Mouse (Mus musculus) megakaryocyte, adult 5-6 weeks (primary cell): Measurements from ENCODE around the gene Faah. TPM values are rescaled to one million over a fixed set of nuclear protein-coding genes. Genes with fewer than 3 reads are reported as not detected.
A peak's percentile ranks its signal among the peaks of the same experiment; 100 is the strongest.

Experiments used
- ATAC-seq: 2 replicates; pipeline ENCODE4 v1.8.0; 2016; ENCODE audit warnings: mild to moderate bottlenecking, inconsistent platforms; ENCODE audit not compliant: poor library complexity, severe bottlenecking
- total RNA-seq, 2 experiments: library from RNA; stranded (forward) in 1 of 2; stranded (reverse) in 1 of 2; fragments of 153-499, 151-499 nt in 1 of 2; fragments of 221-1000, 200-1000 nt in 1 of 2; gene quantifications; 2 replicates each; pipeline versions ENCODE4 v1.2.3 to v1.2.4; 2015 to 2017

The Faah gene
- total RNA-seq, 2 experiments from 2014 or later: 0.71 to 1.3 TPM

GRCm38 (mm10) chr4:116001206-116001605 lies 16.5 kb downstream of the Faah start:
- 0 out of 2 replicates have a peak, but pooled peaks have one; percentile 28 for ATAC-seq

GRCm38 (mm10) chr4:116000671-116001070 lies 17.1 kb downstream of the Faah start:
- no peak for ATAC-seq

GRCm38 (mm10) chr4:115996729-115997128 lies 21.0 kb downstream of the Faah start:
- ATAC-seq: 0 out of 2 replicates have a peak, but pooled peaks have one; percentile 34

- no peak for ATAC-seq
Measured at GRCm38 (mm10) chr4:115995376-115995730, 22.4 kb downstream of the Faah start.

GRCm38 (mm10) chr4:115994662-115995375 lies 22.9 kb downstream of the Faah start:
- peak; percentile 54 for ATAC-seq

GRCm38 (mm10) chr4:115989382-115989781 lies 28.3 kb downstream of the Faah start:
- ATAC-seq: no peak

GRCm38 (mm10) chr4:115987858-115988530 lies 29.7 kb downstream of the Faah start:
- no peak for ATAC-seq

- no peak for ATAC-seq
Measured at GRCm38 (mm10) chr4:115987436-115987835, 30.3 kb downstream of the Faah start.

- ATAC-seq: peak; percentile 43
Measured at GRCm38 (mm10) chr4:115984967-115985366, 32.8 kb downstream of the Faah start.

GRCm38 (mm10) chr4:115984111-115984510 lies 33.6 kb downstream of the Faah start:
- peak; percentile 82 for ATAC-seq

- ATAC-seq: peak; percentile 83
Measured at GRCm38 (mm10) chr4:115980676-115981075, 37.0 kb downstream of the Faah start.

GRCm38 (mm10) chr4:115979437-115979836 lies 38.3 kb downstream of the Faah start:
- ATAC-seq: no peak

- no peak for ATAC-seq
Measured at GRCm38 (mm10) chr4:115978911-115979310, 38.8 kb downstream of the Faah start.

- no peak for ATAC-seq
Measured at GRCm38 (mm10) chr4:115972543-115972942, 45.2 kb downstream of the Faah start.

- ATAC-seq: no peak
Measured at GRCm38 (mm10) chr4:115964446-115964845, 53.3 kb downstream of the Faah start.

GRCm38 (mm10) chr4:115963751-115964150 lies 54.0 kb downstream of the Faah start:
- no peak for ATAC-seq

- ATAC-seq: peak; percentile 38; the same call in 1 of the 2 replicates
Measured at GRCm38 (mm10) chr4:115962671-115963412, 54.9 kb downstream of the Faah start.

- ATAC-seq: no peak
Measured at GRCm38 (mm10) chr4:115961991-115962390, 55.7 kb downstream of the Faah start.

GRCm38 (mm10) chr4:115959546-115959945 lies 58.2 kb downstream of the Faah start:
- no peak for ATAC-seq

GRCm38 (mm10) chr4:115955494-115955775 lies 62.3 kb downstream of the Faah start:
- no peak for ATAC-seq

- ATAC-seq: no peak
Measured at GRCm38 (mm10) chr4:115954656-115955493, 62.9 kb downstream of the Faah start.
